Mouse (Mus musculus) layer of hippocampus, postnatal 25 days (tissue): ENCODE results near the gene Myl12a. TPM values are rescaled to one million over a fixed set of nuclear protein-coding genes. Genes with fewer than 3 reads are reported as not detected.
"Not testable (repeated sequence)": the region's sequence is repeated elsewhere in the genome, so short reads cannot be mapped to it uniquely, and the experiment has no call there.

Experiments
- DNase-seq, 2 experiments: peaks; one replicate each; pipeline ENCODE4 v3.0.0; 2022; ENCODE audit warnings: mixed read lengths in 2 of 2, low spot score in 1 of 2; ENCODE audit errors: extremely low spot score in 1 of 2
- total RNA-seq, 2 experiments: library from RNA; stranded (reverse); gene quantifications; 2 replicates each; pipeline ENCODE4 v1.2.3; 2021

The Myl12a gene
- total RNA-seq, 2 experiments from 2014 or later, result 36.2 to 42.4 TPM

DNA sequence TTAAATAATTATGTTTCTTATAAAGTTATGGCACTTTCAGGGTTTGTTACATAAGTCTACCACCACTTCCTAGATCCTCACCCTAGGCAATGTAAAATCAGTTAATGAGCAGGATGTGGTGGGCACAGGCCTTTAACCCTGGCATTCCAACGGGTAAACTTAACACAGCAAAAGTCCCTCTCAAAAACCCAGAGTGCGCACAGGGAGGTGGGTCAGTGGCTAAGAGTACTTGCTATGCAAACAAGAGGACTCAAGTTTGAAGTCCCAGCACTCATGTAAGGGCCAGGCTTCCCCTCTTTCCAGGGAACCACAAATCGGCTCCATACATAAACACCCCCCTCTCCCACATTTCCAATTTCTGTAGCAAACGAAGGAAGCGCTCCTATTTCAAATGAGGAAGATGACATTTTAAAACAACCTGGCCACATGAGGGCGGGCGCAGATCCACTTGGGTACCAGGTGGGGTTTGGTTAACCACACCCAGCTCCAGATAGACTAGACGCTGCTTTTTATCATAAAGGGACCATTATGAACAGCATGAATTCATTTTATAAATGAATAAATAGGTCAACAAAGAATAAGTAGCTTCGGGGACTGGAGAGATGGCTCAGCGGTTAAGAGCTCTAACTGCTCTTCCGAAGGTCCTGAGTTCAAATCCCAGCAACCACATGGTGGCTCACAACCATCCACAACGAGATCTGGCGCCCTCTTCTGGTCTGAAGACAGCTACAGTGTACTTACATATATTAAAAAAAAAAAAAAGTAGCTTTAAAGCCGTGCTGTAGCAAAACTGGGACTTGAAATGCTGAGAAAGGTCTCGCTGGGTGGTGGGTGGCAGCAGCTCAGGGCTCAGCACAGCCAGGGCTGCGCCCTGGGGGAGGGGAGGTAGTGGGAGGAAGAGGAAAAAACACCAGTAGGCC, 10.7 kb downstream of the Myl12a start:
- DNase-seq, result no peak

DNA sequence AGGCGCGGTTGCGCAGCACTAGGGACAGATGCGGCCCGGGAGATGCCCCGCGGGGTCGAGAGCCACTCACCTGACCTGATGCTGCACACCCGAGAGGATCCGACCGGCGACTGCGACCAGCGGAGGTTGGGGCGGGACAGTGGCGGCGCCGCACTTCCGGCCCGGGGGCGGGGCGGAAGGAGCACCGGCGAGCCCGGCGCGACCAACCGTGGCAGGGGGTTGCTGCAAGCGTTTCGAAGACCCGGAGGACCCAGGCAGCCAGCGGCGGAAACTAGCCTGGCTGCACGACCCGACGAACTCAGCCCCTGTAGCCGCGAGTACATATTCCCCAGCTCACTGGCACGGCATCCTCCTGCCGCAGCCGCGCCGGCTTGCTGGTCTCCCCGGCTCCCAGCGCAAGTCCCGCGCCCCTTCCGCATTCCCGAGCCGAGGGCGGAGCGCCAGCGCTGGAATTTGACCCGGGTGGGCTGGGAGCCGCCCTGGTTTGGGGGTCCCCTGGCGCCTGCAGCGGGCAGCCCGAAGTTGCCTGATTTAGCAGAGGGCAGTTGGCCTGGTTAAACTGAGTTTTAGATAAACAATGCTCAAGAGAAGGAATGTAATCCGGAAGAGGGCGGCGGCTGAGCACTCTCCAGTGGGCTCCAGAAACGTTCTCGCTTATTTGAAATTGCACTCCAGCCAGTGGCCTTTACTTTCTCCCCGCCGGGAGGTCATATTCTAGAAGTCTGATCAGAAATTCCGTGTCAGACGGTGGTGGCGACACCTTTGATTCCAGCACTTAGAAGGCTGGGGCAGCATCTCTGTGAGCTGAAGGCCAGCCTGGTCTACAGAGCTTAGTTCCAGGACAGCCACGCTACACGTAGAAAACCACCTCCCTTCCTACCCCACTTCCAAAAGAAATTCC, 12.0 kb downstream of the Myl12a start:
- DNase-seq, result peak; percentile 73 to 79

DNA sequence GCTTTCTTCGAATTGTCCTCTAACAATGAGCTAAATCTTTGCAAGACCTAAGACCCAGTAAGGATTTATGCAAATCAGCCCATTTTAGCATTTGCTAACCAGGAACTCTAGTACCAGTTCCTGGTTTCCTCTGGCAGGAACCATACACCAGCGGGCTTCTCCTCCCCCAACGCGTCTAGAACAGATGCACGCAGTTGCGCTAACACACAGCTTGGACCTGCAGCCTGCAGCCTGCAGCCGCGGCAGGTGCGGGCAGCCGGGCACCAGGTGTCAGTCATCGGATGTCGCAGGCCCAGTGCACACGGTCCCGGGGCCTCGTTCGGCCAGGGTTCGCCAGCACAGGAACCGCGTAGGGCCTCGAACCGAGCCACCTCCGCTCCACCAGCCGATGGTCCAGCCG, 12.7 kb downstream of the Myl12a start:
- peak in 1 of 2 experiments; percentile 23 for DNase-seq

DNA sequence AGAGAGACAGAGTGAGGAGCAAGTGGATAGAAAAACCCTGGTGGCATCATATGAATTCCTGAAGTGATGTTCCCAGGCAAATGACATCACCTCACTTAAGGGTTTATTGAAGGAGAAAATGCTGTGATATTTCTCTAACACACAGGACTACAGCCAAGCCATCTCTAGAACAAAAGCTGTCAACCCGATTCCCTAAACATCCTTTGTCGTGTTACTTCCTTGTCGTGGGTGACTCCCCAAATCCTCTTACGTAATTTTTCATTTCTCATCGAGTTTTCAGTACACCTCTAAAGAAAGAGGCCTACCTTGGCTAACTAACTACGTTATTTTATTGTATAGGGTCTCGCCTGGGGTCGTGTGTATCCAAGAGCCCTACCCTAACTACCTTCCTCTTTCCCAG, 13.2 kb downstream of the Myl12a start:
- DNase-seq, result no peak

DNA sequence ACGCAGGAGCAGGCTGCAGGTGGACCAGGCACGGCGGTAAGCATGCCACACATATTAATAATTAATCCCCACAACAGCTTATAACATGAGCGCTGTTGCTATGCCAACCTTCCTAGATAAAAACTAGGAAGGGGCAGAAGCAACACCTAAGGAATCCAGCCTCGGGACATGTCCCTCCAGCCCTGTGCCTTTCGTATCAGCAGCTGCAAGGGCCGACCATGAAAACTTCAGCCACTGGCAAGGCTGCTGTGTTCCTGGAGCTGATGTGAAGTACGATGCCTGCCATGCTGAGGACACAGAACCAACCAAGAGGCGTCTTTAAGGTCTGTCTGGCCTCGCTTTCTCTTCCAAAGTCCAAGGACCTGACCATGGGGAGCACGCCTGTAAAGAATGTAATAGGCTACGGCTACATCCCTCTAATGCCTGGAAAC, 14.3 kb downstream of the Myl12a start:
- DNase-seq, result no peak

DNA sequence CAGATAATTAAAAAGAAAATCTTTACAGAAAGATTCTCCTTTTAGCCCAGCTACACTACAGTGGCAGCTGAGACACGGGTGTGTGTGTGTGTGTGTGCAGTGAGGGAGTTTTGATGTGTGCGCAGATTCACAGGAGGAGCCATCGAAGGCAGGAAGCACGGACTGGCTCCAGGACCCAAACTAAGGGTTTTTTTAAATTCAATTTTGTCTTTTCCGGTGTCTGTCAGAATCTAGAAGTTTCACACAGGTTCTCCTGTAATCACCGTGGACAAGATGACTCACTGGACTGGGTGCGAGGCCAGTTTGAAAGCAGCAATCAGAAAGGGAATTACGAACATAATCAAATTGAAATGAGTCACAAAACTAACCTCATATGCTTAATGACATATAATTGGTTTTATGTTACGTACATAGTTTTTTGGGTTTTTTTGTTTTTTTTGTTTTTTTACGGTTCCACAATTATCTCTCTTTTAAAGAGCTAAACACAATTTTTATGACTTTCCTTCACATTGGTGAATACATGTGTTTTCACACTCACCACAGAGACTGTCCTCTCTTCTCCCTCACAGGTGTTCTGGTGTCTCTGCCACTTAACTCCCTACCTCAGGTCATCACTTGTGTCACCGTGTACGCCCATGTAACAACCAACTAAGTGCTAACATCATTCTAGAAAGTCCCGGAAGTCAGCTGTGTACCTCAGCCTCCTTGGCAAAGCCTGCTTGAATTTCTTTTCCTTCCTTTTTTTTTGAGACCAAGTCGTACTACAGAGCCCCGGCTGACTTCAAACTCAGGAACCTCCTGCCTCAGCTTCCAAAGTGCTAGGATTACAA, 15.6 kb downstream of the Myl12a start:
- no peak for DNase-seq

DNA sequence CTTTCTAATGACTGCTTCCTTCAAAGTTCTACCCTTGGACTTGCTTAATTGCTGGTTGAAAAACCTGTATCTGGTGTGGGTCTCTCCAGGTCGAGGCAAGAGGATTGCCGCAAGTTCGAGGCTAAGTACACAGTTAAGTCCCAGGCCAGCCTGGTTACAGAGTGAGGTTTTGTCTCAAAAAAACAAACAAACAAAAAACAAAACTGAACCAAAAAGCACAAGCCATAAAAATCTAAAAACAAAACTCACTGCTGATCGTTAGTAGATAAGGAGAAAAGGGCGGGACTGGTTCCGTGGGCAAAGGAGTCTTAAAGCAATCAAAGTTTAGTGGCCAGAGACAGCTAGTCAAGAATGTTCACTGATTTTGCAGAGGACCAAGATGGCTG, 16.3 kb downstream of the Myl12a start:
- no peak for DNase-seq

DNA sequence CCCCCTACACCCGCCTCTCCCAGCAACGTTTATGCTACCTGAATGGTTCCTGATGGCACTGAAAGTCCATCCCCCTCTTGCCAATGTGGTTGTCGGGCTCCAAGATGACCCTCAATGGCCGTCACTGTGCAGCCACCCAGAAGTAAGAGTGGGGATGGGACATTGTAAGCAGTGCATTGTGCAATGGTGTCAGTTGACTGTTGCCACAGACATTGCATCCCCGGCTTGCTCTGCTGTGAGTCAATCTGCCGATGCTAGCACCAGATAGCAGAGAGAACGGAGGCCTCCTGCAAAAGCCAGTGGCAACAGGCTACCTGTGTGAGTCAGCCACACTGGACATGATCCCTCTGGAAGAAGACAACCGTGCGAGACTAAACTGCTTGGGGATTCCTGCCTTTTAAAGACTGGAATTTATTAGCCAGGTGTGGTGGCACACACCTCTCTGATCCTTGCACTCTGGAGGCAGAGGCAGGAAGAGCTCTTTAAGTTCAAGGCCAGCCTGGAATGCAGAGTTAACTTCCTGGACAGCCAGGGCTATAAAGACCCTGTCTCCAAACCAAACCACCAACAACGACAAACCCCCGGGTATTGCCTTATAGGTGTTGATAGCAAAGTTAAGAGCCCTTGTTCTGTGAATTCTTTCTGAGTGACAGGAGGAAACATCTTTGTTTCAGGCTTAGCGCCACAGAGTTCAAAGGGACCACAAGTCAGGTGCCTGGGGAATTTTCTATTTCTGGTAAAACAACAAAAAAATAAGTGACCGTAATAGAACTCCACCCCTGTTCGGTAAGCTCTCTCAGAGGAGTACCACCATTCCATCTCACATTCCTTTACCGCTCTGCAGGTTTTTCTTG, 16.9 kb downstream of the Myl12a start:
- DNase-seq, result no peak

DNA sequence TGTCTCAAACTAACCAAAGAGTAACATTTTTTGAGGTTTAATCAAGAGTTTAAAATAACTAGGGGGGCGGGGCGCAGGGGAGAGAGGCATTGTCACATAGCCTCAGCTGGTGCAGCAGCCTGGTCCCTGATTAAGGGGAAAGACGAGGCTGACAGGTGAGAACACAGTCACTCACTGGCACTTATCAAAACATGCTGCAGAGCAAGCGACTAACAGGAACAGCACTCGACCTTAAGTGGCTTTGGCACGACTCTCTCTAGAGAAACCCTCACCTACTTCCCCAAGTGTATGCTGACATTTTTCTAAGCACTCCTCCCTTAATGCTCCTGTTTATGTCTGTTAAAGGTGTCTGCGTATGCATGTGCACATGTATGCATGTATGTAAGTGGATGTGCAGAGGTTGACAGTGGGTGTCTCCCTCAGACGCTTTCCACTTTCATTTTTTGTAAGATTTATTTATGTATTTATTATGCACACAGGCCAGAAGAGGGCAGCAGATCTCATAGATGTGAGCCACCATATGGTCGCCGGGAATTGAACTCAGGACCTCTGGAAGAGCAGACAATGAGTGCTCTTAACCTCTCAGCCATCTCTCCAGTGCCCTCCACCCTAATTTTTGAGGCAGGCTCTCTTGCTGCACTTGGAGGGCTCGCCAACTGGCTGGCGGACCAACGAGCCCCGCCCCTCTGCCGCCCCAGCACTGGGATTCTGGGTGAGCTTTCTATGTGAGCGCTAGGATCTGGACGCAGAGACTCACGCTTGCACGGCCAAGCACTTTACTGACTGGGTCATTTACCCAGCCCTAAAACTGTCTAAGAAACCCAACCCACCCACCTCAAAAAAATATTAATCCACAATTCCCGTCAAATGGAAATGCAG, 23.1 kb downstream of the Myl12a start:
- DNase-seq, result no peak

DNA sequence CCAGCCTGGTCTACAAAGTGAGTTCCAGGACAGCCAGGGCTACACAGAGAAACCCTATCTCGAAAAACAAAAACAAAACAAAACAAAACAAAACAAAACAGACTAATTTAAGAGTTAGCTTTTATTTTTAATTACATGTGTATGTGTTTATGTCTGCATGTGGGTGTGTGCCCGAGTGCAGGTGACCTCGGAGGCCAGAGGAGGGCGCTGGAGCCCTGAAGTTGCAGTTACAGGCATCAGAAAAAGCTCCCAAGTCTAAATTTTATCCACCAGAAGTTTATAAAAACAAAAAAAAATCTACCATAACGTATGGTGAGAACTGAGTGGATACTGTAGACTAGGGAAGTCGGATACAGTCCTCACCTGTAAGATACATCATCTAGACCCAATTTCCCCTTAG, 24.9 kb downstream of the Myl12a start:
- no peak for DNase-seq

DNA sequence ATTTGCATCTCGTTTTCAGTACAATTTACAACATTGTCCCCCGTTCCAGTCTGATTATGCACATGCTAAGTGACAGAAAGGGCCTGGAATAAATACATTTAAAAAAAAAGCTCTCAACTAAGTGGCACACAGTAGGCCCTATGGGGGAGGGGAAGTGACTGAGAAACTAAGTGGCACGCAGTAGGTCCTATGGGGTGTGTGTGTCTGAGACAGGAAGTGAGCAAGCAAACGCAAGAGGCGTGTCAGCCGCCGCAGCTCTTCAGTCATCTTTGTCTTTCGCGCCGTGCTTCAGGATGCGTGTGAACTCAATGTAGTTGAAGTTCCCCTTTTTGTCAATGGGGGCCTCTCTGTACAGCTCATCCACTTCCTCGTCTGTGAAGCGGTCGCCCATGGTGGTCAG, 28.6 kb downstream of the Myl12a start:
- DNase-seq, result not testable (repeated sequence)

DNA sequence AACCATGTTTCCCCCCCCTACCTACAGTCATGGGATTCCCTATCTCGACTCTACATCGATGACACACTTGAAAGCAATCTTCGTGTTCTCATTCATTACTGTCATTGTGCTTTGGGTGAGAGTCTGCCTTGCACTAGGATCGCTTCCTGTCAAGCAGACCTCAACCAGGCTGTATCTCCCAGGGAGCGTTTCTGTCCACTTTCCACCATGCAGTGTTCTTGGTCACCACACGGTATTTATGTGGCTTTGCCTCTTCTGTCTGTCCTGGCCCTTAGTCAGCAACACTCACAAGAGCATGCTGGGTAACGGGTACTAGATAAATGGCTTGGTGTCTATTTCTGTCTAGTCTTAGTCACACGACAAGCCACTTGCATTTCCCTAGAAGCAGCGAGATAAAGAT, 29.3 kb downstream of the Myl12a start:
- no peak for DNase-seq

DNA sequence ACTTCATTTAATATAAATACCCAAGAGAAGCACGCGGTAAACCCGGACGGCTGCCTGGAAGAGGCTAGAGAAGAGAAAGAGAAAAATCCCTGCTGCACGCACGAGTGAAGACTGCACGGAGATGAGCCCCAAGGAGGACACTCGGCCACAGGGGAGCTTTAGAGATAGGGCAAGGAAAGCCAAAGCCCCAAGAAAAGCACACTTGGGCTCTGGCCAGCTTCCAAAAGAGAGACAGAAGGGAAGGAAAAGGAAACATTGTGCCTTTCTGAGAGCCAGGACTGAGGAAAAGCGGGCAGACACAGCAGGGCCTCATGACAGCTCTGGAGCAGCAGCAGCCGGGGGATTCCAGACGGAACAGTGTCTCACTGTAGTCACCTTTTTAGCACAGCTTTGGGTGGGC, 31.5 kb downstream of the Myl12a start:
- DNase-seq, result no peak

DNA sequence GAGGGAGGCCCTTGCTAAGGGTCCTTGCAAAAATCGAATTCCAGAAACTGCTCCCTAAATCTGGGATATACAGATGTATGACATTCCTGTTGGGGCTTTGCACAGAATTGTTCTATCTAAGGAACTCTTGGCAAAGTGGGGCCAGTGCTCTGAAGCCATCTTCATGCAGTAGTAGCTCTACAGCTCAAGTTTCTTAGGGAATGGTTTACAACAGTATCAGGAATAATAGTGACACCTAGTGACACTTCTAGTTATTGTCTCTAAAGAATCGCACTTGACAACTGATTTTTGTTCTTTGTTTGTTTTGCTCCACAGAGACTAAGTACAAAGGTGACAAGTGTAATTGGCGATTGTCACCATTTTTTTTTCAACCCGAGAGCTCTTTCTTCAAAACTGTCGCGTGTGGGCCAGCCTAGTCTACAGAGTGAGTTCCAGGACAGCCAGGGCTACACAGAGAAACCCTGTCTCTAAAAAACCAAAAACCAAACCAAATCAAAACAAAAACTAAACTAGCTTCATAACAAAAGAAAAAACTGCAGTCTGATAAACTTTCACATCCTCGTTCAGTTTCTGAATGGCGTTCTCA, 34.0 kb downstream of the Myl12a start:
- DNase-seq, result no peak

DNA sequence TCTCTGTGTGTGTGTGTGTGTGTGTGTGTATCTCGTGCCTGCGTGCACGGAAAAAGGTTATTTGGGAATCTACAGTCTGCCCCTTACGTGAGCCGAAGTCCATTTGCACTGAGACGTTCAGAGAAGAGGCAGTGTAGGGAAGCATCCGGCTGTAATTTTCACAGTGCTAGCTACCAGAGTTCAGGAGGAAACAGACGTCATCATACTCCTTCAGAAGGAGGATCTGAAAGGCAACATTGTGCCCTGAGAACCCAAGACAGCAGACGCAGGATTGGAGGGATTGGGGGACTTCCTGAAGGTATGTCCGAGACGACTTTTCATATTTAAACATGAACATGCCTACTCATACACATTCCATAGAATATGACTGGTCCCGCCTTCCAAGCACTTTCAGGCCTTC, 35.0 kb downstream of the Myl12a start:
- DNase-seq, result no peak

DNA sequence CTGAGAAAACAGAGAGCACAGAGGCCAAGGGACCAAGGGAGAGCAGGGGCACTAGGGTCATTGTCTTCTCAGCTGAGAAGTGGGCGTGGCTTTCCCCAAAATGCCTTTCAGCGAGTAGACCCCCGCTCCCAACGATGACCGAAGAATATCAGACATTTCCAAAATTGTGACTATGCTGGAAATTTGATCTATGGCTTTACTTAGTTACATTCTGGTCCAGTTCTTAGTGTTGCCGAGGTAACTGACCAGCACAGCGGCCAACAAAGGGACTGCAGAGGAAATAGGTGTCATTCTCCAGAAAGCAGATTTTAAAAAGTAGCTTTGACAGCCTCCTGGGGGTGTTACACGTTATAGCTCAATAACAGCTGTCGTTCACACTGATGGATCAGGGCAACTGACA, 35.5 kb downstream of the Myl12a start:
- no peak for DNase-seq

DNA sequence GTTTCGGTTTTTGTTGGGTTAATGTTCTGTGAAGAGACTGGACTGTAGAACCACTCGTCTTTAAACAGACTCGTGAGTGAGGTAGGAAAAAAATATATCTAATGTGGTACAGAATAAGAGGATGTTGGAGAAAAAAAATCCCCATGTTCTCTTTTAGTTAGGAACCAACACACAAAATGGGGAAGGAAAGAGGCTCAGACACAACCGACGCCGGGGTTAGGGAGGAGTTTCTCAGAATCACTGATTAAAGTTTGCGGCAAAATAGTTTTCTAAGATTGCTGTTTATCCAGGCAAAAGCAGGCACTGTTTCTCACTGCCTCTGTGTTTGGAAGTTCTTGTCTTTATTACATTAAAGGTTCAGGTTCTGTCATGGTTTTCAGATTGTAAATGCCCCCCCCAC, 36.6 kb downstream of the Myl12a start:
- no peak for DNase-seq

DNA sequence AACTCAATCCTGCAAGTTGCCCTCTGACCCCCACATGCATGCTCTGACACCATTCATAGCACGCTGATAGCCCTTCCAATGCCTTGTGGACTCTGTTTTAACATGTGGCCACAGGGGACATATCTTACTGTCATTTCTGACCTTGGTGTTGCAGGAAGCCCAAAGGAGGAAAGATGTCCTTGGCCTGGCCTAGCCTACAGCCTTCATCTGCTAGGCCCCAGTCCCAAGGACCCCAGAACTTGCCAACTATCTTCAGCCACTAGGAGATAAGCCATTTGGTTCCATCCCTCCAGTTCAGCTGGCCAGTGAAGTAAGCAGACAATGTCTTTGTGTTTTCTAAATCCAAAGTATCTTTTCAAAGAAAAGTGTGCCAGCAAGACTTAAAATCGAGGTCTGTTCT, 37.4 kb downstream of the Myl12a start:
- no peak for DNase-seq
